Mouse (Mus musculus) kidney, postnatal 0 days (tissue): ENCODE data around the gene Cryz. TPM values are rescaled to one million over a fixed set of nuclear protein-coding genes. Genes with fewer than 3 reads are reported as not detected.

Experiments used
- ATAC-seq: fragments of 200-750 bp; cut with Nextera tagmentation; replicated peaks from 2 replicates; pipeline ENCODE4 v1.8.0; 2017; ENCODE audit warnings: low read depth, moderate number of reproducible peaks, moderate TSS enrichment, moderate library complexity; ENCODE audit not compliant: low FRiP score
- DNase-seq: peaks from one replicate; pipeline ENCODE4 v3.0.0-alpha.2; 2016; ENCODE audit warnings: low spot score
- H3K27ac ChIP-seq: fragments of 300-500 bp; sonication (generic); 2 replicates; pipeline ENCODE4 v1.5.1; 2014; ENCODE audit warnings: mild to moderate bottlenecking
- H3K27me3 ChIP-seq: fragments of 300-500 bp; sonication (generic); 2 replicates; pipeline ENCODE4 v1.6.1; 2014; ENCODE audit warnings: low read length, mixed read lengths; ENCODE audit not compliant: insufficient read depth
- H3K36me3 ChIP-seq: fragments of 300-500 bp; sonication (generic); 2 replicates; pipeline ENCODE4 v1.6.1; 2014; ENCODE audit warnings: low read length, mixed read lengths; ENCODE audit not compliant: insufficient read depth
- H3K4me1 ChIP-seq: fragments of 300-500 bp; sonication (generic); replicated peaks from 2 replicates; pipeline ENCODE4 v1.6.1; 2014; ENCODE audit warnings: antibody characterized with exemption, low read length, mixed read lengths; ENCODE audit not compliant: insufficient read depth
- H3K4me2 ChIP-seq: fragments of 300-500 bp; sonication (generic); 2 replicates; pipeline ENCODE4 v1.6.1; 2014; ENCODE audit warnings: mild to moderate bottlenecking, low read length, moderate library complexity, mixed read lengths
- H3K4me3 ChIP-seq: fragments of 300-500 bp; sonication (generic); replicated peaks from 2 replicates; pipeline ENCODE4 v1.5.1; 2014; ENCODE audit warnings: low read depth, low read length
- H3K9ac ChIP-seq: fragments of 300-500 bp; sonication (generic); 2 replicates; pipeline ENCODE4 v1.6.1; 2014; ENCODE audit warnings: low read depth, low read length
- H3K9me3 ChIP-seq: fragments of 300-500 bp; sonication (generic); replicated peaks from 2 replicates; pipeline ENCODE4 v1.6.1; 2016; ENCODE audit warnings: low read length, inconsistent platforms, mixed read lengths
- CTCF ChIP-seq: IDR thresholded peaks from 2 replicates; pipeline ENCODE4 v1.5.1; 2016; ENCODE audit warnings: antibody characterized with exemption, low read depth, mild to moderate bottlenecking, moderate library complexity
- WGBS: fragments of 180-500 bp; shearing (Covaris S2); extraction: QIAGEN DNeasy Blood & Tissue Kit; methylation state at CpG from one replicate; pipeline ENCODE4 v1.1.7; 2014; 5-methylcytosine and 5-hydroxymethylcytosine counted together
- polyA plus RNA-seq: library from polyadenylated mRNA; unstranded; fragments of >200 nt; fragmentation: Nextera tagmentation; extraction: Ambion mirVana; gene quantifications from 2 replicates; pipeline ENCODE4 v1.2.1, GENCODE M21; 2015

Gene Cryz
- polyA plus RNA-seq, 1 experiment from 2014 or later, result 92.1 TPM

DNA sequence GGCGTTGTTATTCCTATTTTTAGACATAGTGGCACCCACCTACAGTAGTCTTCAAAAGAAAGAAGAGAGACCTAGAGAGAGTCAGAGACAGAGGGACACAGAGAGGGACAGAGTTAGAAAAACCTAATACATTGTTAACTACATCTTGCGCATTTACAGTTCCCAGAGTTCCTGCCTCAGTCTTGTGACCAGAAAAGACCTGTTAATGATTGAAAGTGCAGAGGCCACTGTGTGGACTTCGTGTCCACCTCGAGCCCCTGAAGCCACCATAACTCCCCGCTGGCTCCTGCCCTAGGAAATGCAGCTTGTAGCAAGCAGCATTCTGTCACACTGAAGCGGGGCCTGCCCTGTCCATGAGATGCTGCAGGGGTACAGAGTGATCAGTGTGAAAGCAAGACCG lies 1.1 kb downstream of the Cryz start:
- Histone ChIP-seq H3K4me1 (0 out of 2 replicates have a peak, but pooled peaks cover 4% of the 10 kb centered on the region), H3K9ac (peak overlapping the region; percentile 90), H3K27ac (peak overlapping the region; percentile 99), H3K27me3 (no peaks in the 10 kb centered on the region), H3K4me2 (peak overlapping the region; percentile 87), H3K9me3 (no peaks in the 10 kb centered on the region), H3K36me3 (0 out of 2 replicates have a peak, but pooled peaks cover 6% of the 10 kb centered on the region), H3K4me3 (peak overlapping the region; percentile 85)
- no peak for TF ChIP-seq CTCF
- WGBS, result 27% methylated on average over 7 of the region's 7 CpGs
- ATAC-seq, result peak; percentile 60
- DNase-seq, result peak; percentile 57

DNA sequence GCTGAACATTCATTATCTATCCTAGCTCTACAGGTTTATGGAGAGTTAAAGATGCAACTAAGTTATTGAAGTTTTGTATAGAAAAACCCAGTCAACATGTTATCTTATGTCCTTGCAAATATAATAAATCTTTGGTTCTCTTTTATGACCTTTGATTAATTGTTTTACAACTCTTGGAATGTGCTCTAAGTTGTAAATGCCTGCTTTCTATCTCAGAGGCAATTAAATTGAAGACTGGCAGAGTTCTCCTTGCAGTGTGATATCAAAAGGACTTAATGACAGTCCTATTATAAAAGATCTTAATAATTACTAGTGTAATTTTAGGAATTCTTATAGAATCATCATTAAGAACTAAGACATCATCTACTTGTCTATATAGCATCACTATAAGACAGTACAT lies 5.6 kb downstream of the Cryz start:
- H3K27me3 ChIP-seq, result no peaks in the 10 kb centered on the region
- 0 out of 2 replicates have a peak, but pooled peaks cover 4% of the 10 kb centered on the region for H3K4me1 ChIP-seq
- H3K4me3 ChIP-seq, result no peak overlapping the region
- no peak for TF ChIP-seq CTCF
- H3K9ac ChIP-seq, result no peak overlapping the region
- H3K36me3 ChIP-seq, result peaks cover 8% of the 10 kb centered on the region; the same call in 1 of the 2 replicates
- H3K4me2 ChIP-seq, result no peak overlapping the region
- ATAC-seq, result no peak
- no peaks in the 10 kb centered on the region for H3K9me3 ChIP-seq
- no peak overlapping the region for H3K27ac ChIP-seq
- no peak for DNase-seq

- Histone ChIP-seq H3K9ac (no peak overlapping the region), H3K9me3 (no peaks in the 10 kb centered on the region), H3K36me3 (peaks cover 8% of the 10 kb centered on the region; the same call in 1 of the 2 replicates), H3K4me1 (0 out of 2 replicates have a peak, but pooled peaks cover 4% of the 10 kb centered on the region), H3K4me3 (no peak overlapping the region), H3K4me2 (no peak overlapping the region), H3K27ac (no peak overlapping the region), H3K27me3 (no peaks in the 10 kb centered on the region)
- no peak for TF ChIP-seq CTCF
- ATAC-seq (no peak), DNase-seq (no peak)
- 58% methylated on average over 5 of the region's 5 CpGs for WGBS
These were observed 8.4 kb downstream of the Cryz start for GRCm38 (mm10) chr3:154604871-154605270.

- no peak overlapping the region for H3K4me2 ChIP-seq
- H3K27ac ChIP-seq, result no peak overlapping the region
- 0 out of 2 replicates have a peak, but pooled peaks cover under 1% of the 10 kb centered on the region for H3K4me1 ChIP-seq
- no peak for TF ChIP-seq CTCF
- H3K4me3 ChIP-seq, result no peak overlapping the region
- 81% methylated on average over 1 of the region's 1 CpGs for WGBS
- H3K9me3 ChIP-seq, result no peaks in the 10 kb centered on the region
- peaks cover 10% of the 10 kb centered on the region; the same call in 1 of the 2 replicates for H3K36me3 ChIP-seq
- DNase-seq (no peak), ATAC-seq (peak; percentile 74; the same call in 1 of the 2 replicates)
- H3K27me3 ChIP-seq, result no peaks in the 10 kb centered on the region
- no peak overlapping the region for H3K9ac ChIP-seq
These were observed 11.4 kb downstream of the Cryz start for GRCm38 (mm10) chr3:154607896-154608295.

- Histone ChIP-seq H3K27ac (no peak overlapping the region), H3K36me3 (0 out of 2 replicates have a peak, but pooled peaks cover 8% of the 10 kb centered on the region), H3K9ac (no peak overlapping the region), H3K9me3 (no peaks in the 10 kb centered on the region), H3K4me1 (no peaks in the 10 kb centered on the region), H3K27me3 (no peaks in the 10 kb centered on the region), H3K4me2 (no peak overlapping the region), H3K4me3 (no peak overlapping the region)
- no peak for DNase-seq
- TF ChIP-seq CTCF, result peak; percentile 24; the same call in 1 of the 2 replicates
- WGBS, result 90% methylated on average over 3 of the region's 3 CpGs
- no peak for ATAC-seq
These were observed 15.4 kb downstream of the Cryz start for GRCm38 (mm10) chr3:154611888-154612287.

DNA sequence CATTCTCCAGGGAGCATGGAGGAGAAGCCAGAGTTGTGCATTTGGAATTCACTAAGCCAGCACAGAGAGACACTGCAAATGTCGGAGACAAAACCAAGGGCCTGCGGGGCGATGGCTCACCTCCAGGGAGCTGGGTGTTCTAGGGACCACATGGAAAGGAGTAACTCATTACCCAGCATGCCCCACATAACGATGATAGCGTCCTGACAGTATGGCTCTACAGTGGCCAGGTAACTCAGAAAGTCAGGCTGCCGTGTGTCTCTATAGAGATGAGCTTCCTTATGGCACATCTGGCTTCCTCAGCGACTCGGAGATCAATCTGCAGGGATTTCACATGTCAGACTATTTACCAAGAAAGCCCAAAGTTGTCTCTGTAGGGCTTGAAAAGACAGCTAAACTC lies 18.3 kb downstream of the Cryz start:
- Histone ChIP-seq H3K27ac (no peak overlapping the region), H3K36me3 (0 out of 2 replicates have a peak, but pooled peaks cover 8% of the 10 kb centered on the region), H3K4me3 (no peak overlapping the region), H3K4me2 (no peak overlapping the region), H3K9ac (no peak overlapping the region), H3K27me3 (no peaks in the 10 kb centered on the region), H3K9me3 (no peaks in the 10 kb centered on the region), H3K4me1 (no peaks in the 10 kb centered on the region)
- ATAC-seq, result no peak
- WGBS, result 90% methylated on average over 8 of the region's 8 CpGs
- no peak for TF ChIP-seq CTCF
- no peak for DNase-seq

DNA sequence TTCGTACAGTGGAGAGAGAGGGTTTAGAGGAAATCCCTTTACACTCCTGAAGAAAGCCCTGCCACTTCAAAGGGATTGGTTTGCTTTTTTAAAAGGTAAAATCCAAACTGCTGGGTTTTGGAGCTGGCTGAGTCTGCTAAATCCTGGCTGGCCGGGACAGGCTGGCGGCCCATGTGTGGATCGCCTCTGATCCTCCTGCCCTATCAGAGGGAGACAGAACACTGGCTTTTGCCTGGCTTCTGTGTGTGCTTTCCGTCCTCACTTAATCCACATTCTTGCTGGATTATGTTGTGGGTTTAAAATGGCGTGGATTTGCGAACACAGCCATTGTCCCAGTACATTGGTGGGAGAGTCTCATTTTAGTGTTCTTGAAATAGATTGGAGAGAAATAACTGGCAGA lies 18.8 kb downstream of the Cryz start:
- DNase-seq, result no peak
- TF ChIP-seq CTCF, result no peak
- no peaks in the 10 kb centered on the region for H3K4me1 ChIP-seq
- H3K4me2 ChIP-seq, result no peak overlapping the region
- no peak overlapping the region for H3K27ac ChIP-seq
- no peak for ATAC-seq
- 0 out of 2 replicates have a peak, but pooled peaks cover 8% of the 10 kb centered on the region for H3K36me3 ChIP-seq
- H3K9ac ChIP-seq, result no peak overlapping the region
- no peaks in the 10 kb centered on the region for H3K27me3 ChIP-seq
- 92% methylated on average over 7 of the region's 7 CpGs for whole genome bisulfite sequencing
- no peaks in the 10 kb centered on the region for H3K9me3 ChIP-seq
- no peak overlapping the region for H3K4me3 ChIP-seq
